Mouse (Mus musculus) limb, embryonic 15.5 days (tissue): ENCODE data around the gene Myl6b. TPM values are rescaled to one million over a fixed set of nuclear protein-coding genes. Genes with fewer than 3 reads are reported as not detected.

Experiments
- ATAC-seq: fragments of 200-750 bp; cut with Nextera tagmentation; 2 replicates; pipeline ENCODE4 v1.8.0; 2017; ENCODE audit warnings: low read depth, moderate TSS enrichment; ENCODE audit not compliant: insufficient number of reproducible peaks, low FRiP score, low TSS enrichment
- H3K27ac ChIP-seq: fragments of 300-500 bp; sonication (generic); 2 replicates; pipeline ENCODE4 v1.5.1; 2015; ENCODE audit warnings: moderate library complexity, mild to moderate bottlenecking, inconsistent platforms
- H3K27me3 ChIP-seq: fragments of 300-500 bp; sonication (generic); 2 replicates; pipeline ENCODE4 v1.6.1; 2015; ENCODE audit warnings: inconsistent platforms
- H3K36me3 ChIP-seq: fragments of 300-500 bp; sonication (generic); 2 replicates; pipeline ENCODE4 v1.6.1; 2015; ENCODE audit warnings: inconsistent platforms
- H3K4me1 ChIP-seq: fragments of 300-500 bp; sonication (generic); 2 replicates; pipeline ENCODE4 v1.6.1; 2015; ENCODE audit warnings: inconsistent platforms
- H3K4me2 ChIP-seq: fragments of 300-500 bp; sonication (generic); 2 replicates; pipeline ENCODE4 v1.6.1; 2015; ENCODE audit warnings: mild to moderate bottlenecking, inconsistent platforms
- H3K4me3 ChIP-seq: fragments of 300-500 bp; sonication (generic); 2 replicates; pipeline ENCODE4 v1.5.1; 2015; ENCODE audit warnings: mild to moderate bottlenecking, inconsistent platforms
- H3K9ac ChIP-seq: fragments of 300-500 bp; sonication (generic); 2 replicates; pipeline ENCODE4 v1.6.1; 2015; ENCODE audit warnings: inconsistent platforms
- H3K9me3 ChIP-seq: fragments of 300-500 bp; sonication (generic); 2 replicates; pipeline ENCODE4 v1.6.1; 2016; ENCODE audit warnings: inconsistent platforms
- WGBS: fragments of 180-500 bp; shearing (Covaris S2); methylation state at CpG from one replicate; pipeline ENCODE4 v1.1.7; 2015; 5-methylcytosine and 5-hydroxymethylcytosine counted together
- polyA plus RNA-seq: library from polyadenylated mRNA; unstranded; fragments of >200 nt; fragmentation: Nextera tagmentation; extraction: Ambion mirVana; gene quantifications from 2 replicates; pipeline ENCODE4 v1.2.1, GENCODE M21; 2015

Myl6b gene
- polyA plus RNA-seq, 1 experiment from 2014 or later: 4.7 TPM

DNA sequence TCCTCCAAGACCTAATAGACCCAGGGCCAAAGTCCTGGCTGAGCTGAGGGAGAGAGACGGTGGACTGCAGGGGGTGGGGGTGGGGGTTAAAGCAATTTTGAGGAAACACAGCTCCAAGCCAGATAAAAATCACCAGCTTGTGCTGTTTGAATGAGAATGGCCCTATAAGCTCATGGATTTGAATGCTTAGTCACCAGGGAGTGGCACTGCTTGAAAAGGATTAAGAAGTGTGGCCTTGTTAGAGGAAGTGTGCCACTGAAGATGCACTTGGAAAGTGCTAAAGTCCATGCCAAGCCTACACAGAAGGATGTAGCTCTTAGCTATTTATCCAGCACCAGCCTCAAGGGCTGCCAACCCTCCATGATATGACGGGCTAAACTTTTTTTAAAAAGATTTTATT lies 36.7 kb upstream of the Myl6b start:
- WGBS: 83% methylated on average over 2 of the region's 2 CpGs
- no peak overlapping the region for H3K4me3 ChIP-seq
- H3K9me3 ChIP-seq: no peaks in the 10 kb centered on the region
- no peak overlapping the region for H3K27ac ChIP-seq
- no peaks in the 10 kb centered on the region for H3K27me3 ChIP-seq
- no peak overlapping the region for H3K4me2 ChIP-seq
- peaks cover 7% of the 10 kb centered on the region; the same call in 1 of the 2 replicates for H3K4me1 ChIP-seq
- ATAC-seq: no peak
- H3K9ac ChIP-seq: no peak overlapping the region
- H3K36me3 ChIP-seq: no peaks in the 10 kb centered on the region

DNA sequence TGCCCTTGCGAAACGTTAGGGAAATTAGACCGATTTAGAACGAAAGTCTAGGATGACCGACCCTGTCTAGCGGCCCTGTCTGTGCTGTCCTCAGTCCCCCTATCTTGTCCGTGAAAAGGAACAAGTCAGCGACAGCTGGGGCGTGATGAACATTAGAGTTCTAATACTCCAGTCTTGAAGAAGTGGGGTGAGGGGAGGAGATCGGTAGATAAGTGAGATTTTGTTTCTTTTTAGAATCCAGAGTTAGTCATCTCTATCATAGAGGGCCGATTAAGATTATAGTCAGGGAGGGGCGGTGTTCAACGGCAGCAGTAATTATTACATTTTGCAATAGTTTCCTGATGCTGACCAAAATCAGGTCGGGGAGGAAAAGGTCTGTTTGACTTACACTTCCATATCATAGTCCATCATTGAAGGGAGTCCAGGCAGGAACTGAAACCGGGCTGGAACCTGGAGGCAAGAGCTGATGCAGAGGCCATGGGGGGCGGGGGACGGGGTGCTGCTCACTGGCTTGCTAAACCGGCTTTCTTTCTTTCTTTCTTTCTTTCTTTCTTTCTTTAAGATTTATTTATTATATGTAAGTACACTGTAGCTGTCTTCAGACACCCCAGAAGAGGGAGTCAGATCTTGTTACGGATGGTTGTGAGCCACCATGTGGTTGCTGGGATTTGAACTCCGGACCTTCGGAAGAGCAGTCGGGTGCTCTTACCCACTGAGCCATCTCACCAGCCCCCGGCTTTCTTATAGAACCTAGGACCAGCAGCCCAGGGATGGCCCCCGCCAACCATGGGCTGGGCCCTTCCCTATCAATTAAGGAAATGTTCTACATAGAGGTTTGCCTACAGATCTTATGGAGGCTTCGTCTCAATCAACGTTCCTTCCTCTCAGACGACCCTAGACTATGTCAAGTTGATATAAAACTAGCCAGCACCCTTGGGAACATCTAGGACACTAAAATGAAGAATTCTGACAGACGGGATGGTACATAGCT lies 28.2 kb upstream of the Myl6b start:
- ATAC-seq: no peak
- H3K4me1 ChIP-seq: peaks cover 20% of the 10 kb centered on the region
- 31% methylated on average over 28 of the region's 28 CpGs for WGBS
- H3K9ac ChIP-seq: peak overlapping the region; percentile 23; the same call in 1 of the 2 replicates
- H3K27me3 ChIP-seq: no peaks in the 10 kb centered on the region
- peak overlapping the region; percentile 92 for H3K4me2 ChIP-seq
- peak overlapping the region; percentile 91 for H3K27ac ChIP-seq
- peaks cover 10% of the 10 kb centered on the region for H3K36me3 ChIP-seq
- H3K9me3 ChIP-seq: no peaks in the 10 kb centered on the region
- H3K4me3 ChIP-seq: peak overlapping the region; percentile 95

DNA sequence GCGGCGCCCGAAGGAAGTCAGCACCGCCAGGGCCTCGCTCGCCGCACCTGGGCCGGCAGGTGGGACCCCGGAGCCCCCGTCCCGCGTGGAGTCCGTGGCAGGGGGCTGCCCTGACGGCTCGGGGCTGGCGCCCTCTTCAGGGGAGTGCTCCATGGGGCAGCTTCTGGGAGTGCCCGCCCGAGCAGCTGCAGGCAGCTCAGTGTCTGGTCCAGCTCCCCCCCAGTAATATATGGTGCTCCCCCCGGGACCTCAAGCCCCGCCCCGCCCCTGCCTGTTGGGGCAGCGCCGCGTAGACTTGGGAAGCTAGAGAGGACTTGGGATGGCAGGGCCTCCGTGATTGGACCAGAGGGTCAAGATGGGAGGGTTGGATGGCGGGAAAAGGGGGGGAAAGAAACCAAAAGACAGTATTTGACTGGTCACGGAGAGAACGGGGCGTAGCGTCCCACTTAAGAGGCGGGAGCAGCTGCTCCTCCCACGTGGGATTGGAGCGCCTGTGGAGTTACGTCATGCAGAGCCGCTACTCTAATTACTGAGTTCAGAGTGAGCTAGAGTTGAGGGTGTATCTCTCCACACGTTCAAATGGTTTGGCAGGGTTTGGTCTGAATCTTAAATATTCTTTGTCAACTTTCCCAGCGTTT lies 27.3 kb upstream of the Myl6b start, which contains the start of gene Esyt1:
Gene Esyt1, minus strand, starts transcription at position 201 of the 638 bp plus-strand sequence.
- Histone ChIP-seq H3K9ac (peak within 1 kb of the TSS; percentile 83), H3K4me3 (peak within 1 kb of the TSS; percentile 95), H3K27me3 (no peaks in the 10 kb centered on the region), H3K4me1 (peaks cover 20% of the 10 kb centered on the region), H3K36me3 (peaks cover 18% of the 10 kb centered on the region), H3K4me2 (peak within 1 kb of the TSS; percentile 92), H3K27ac (peak within 1 kb of the TSS; percentile 91), H3K9me3 (no peaks in the 10 kb centered on the region)
- WGBS: under 1% methylated on average over 37 of the region's 37 CpGs
- peak; percentile 99 for ATAC-seq

DNA sequence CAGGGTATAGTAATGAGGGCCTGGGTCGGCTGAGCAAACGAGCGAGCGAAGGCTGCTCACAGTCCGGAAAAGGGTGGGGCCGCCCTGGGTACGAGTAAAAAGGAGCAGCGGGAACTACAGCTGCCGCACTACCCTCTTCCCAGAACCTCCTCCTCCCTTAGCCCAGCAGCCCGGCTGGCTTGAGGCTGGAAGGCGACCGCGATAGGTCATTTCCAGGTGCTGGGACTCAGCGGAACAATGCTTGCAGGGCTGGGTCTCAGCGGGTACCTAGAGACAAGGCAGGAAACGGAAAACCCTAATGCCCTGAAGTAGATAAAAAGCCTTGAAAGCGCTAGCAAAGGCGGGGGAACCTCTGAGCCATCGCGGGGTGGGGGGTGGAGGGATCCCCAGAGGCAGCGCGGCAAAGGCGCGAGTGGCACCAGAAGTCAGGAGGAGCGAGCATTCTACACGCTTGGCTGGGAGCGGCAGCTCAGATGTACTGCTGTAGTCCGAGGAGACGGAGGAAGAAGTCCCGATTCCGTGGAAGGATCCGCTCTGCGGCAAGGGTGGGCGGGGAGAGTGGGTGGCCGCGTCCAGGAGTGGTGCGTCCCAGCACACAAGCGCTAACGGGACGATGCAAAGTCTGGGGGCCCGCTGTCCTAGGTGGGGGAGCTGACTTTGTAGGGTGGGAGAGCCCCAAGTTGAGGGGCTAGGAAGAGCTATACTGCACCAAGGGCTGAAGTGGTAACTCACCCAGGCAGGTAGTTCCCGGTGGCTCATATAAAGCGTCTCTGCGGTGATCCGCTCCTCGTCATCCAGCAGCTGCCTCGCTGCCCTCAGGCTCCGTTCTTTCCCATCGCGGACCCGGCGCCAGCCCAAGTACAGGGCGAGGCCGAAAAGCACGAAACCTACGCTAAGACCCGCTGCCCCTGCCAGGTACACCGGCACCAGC lies 26.5 kb upstream of the Myl6b start:
- Histone ChIP-seq H3K9ac (peak overlapping the region; percentile 83), H3K27me3 (no peaks in the 10 kb centered on the region), H3K4me3 (peak overlapping the region; percentile 95), H3K4me1 (peaks cover 20% of the 10 kb centered on the region), H3K27ac (peak overlapping the region; percentile 91), H3K4me2 (peak overlapping the region; percentile 92), H3K36me3 (peaks cover 26% of the 10 kb centered on the region), H3K9me3 (no peaks in the 10 kb centered on the region)
- peak; percentile 2; the same call in 1 of the 2 replicates for ATAC-seq
- WGBS: under 1% methylated on average over 58 of the region's 58 CpGs

DNA sequence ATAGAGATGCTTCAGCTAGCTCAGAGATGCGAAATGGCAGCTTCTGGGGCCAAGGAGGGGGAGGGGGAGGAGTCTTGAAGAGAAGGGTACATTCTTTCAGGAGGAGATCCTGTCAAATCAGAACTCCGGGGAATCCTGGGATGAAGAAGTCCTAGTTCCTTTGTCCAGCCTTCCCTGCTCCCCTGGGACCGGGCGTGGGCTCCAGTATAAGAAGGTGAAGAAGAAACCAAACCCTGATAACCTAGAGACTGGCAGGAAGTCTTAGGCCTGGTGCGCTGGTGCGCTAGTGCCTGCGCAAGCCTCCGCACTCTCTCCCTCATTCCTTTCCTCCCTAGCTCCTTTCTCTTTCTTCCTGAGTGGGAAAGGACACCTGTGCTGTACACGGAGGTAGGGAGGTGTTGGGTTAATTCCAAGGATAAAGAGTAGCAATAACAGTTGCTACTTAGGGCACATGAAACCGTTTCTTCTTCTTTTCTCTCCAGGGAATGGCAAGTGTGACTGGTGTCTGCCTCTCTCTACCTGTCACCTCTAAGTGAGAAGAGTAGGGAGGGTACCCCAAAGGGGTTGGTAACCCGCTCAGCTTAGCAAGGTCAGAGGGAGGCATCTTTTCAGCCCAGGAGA lies 25.7 kb upstream of the Myl6b start:
- peaks cover 20% of the 10 kb centered on the region for H3K4me1 ChIP-seq
- no peak for ATAC-seq
- H3K36me3 ChIP-seq: peaks cover 32% of the 10 kb centered on the region
- peak overlapping the region; percentile 95 for H3K4me3 ChIP-seq
- no peaks in the 10 kb centered on the region for H3K9me3 ChIP-seq
- H3K27ac ChIP-seq: no peak overlapping the region
- 12% methylated on average over 11 of the region's 11 CpGs for WGBS
- no peaks in the 10 kb centered on the region for H3K27me3 ChIP-seq
- peak overlapping the region; percentile 92 for H3K4me2 ChIP-seq
- peak overlapping the region; percentile 83; the same call in 1 of the 2 replicates for H3K9ac ChIP-seq

DNA sequence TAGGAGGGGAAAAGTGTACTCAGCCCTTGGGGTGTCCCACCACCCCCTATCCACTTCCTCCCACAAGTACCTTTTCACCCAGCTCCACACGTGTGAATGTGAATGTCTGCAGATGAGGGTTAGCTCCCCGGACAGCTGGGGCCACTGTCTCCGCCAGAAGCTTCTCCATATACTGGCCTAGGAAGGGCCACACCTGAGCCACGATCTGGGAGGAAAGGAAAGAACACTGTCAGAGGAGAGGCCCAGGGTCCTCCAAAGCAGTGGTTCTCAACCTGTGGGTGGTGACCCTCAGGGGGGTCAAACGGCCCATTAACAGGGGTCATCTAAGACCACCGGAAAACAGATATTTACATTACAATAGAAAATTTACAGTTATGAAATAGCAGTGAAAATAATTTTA lies 23.9 kb upstream of the Myl6b start:
- Histone ChIP-seq H3K9me3 (no peaks in the 10 kb centered on the region), H3K27me3 (peaks cover 8% of the 10 kb centered on the region; the same call in 1 of the 2 replicates), H3K4me3 (no peak overlapping the region), H3K4me1 (peaks cover 20% of the 10 kb centered on the region), H3K9ac (no peak overlapping the region), H3K36me3 (peaks cover 48% of the 10 kb centered on the region), H3K4me2 (no peak overlapping the region), H3K27ac (no peak overlapping the region)
- no peak for ATAC-seq
- WGBS: 72% methylated on average over 6 of the region's 6 CpGs

DNA sequence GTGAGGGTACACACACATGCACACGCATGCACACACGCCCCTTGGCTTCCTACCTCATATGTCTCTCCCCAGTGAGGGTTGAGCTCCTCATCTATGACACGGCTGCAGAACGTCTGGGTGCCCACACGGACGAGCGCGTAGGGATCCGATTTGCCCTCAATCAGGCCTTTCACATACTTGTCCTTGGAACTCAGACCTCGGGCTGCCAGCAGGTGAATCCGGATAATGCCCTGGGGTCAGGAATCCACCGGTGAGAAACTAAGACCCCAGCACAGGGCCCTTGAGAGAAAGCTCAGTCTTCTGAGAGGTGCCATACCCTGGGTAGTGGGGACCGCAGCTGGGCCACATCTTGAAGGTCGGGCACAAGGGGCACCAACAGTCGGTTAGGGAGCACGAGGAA lies 22.1 kb upstream of the Myl6b start:
- Histone ChIP-seq H3K27me3 (peaks cover 16% of the 10 kb centered on the region; the same call in 1 of the 2 replicates), H3K4me1 (peaks cover 15% of the 10 kb centered on the region), H3K9me3 (no peaks in the 10 kb centered on the region), H3K4me2 (no peak overlapping the region), H3K4me3 (no peak overlapping the region), H3K9ac (no peak overlapping the region), H3K36me3 (peaks cover 66% of the 10 kb centered on the region), H3K27ac (no peak overlapping the region)
- 82% methylated on average over 16 of the region's 16 CpGs for WGBS
- no peak for ATAC-seq

DNA sequence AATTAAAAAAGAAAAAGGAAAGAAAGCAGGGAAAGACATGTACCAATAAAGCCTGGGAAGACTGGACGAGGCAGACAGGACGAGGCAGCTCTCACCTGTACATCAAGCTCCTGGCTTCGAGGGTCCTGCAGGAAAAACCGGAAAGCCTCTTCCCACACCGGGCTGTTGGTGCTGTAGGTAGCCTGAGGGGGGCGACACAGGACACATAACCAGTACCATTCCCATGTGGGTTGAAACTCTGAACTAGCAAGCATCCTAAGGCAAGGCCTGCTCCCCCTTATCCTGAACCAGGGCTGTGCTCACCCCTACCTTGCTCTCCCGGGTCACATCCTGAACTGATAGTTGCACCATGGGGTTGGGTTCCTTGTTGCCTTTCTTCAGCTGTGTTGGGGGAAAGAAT lies 20.3 kb upstream of the Myl6b start:
- H3K4me2 ChIP-seq: no peak overlapping the region
- H3K27me3 ChIP-seq: peaks cover 16% of the 10 kb centered on the region; the same call in 1 of the 2 replicates
- no peaks in the 10 kb centered on the region for H3K9me3 ChIP-seq
- no peak overlapping the region for H3K4me3 ChIP-seq
- ATAC-seq: no peak
- peaks cover 75% of the 10 kb centered on the region for H3K36me3 ChIP-seq
- WGBS: 72% methylated on average over 7 of the region's 7 CpGs
- no peak overlapping the region for H3K27ac ChIP-seq
- H3K9ac ChIP-seq: no peak overlapping the region
- peaks cover 3% of the 10 kb centered on the region; the same call in 1 of the 2 replicates for H3K4me1 ChIP-seq

DNA sequence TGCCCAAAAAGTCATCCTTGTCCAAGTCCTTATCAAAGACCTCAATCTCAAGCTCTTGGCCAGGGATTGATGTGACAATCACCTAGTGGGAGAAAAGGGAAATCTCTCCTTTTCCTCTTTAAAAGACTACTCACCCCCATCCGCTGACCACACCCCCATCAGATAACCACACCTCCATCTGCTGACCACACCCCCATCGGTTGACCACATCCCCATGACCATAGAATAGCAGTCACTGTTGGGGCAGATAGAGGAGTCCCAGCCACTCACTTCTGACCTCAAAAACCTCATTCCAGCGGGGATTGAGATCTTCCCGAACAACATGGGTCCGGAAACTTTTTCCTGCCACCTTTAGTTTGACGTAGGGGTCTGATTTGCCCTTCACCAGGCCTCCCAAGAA lies 18.2 kb upstream of the Myl6b start:
- Histone ChIP-seq H3K4me1 (no peaks in the 10 kb centered on the region), H3K9me3 (no peaks in the 10 kb centered on the region), H3K9ac (no peak overlapping the region), H3K4me2 (no peak overlapping the region), H3K27ac (no peak overlapping the region), H3K4me3 (no peak overlapping the region), H3K27me3 (peaks cover 16% of the 10 kb centered on the region; the same call in 1 of the 2 replicates), H3K36me3 (peaks cover 78% of the 10 kb centered on the region)
- WGBS: 30% methylated on average over 6 of the region's 6 CpGs
- ATAC-seq: no peak

DNA sequence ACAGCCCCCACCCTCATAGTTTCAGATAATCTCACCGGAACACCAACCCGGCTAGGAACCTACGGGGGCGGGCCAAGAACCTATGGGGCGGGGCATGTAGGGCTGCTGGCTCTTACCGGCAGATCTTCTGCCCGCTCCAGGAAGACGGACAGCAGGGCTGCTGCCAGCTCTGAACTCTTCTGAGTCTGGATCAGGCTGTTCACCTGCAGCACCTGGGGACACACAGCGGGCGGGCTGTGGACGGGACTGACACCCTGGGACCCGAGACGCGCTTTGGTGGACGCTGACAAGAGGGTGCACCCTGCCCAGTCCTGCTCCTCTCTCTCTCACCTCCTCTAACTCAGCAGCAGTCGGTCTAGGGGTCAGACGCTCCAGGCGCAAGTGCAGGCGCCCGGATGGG lies 17.5 kb upstream of the Myl6b start:
- WGBS: 33% methylated on average over 20 of the region's 20 CpGs
- H3K36me3 ChIP-seq: peaks cover 79% of the 10 kb centered on the region
- H3K27ac ChIP-seq: no peak overlapping the region
- ATAC-seq: no peak
- H3K9me3 ChIP-seq: no peaks in the 10 kb centered on the region
- H3K4me1 ChIP-seq: no peaks in the 10 kb centered on the region
- no peak overlapping the region for H3K9ac ChIP-seq
- H3K4me3 ChIP-seq: no peak overlapping the region
- peak overlapping the region; percentile 13; the same call in 1 of the 2 replicates for H3K4me2 ChIP-seq
- peaks cover 16% of the 10 kb centered on the region; the same call in 1 of the 2 replicates for H3K27me3 ChIP-seq

DNA sequence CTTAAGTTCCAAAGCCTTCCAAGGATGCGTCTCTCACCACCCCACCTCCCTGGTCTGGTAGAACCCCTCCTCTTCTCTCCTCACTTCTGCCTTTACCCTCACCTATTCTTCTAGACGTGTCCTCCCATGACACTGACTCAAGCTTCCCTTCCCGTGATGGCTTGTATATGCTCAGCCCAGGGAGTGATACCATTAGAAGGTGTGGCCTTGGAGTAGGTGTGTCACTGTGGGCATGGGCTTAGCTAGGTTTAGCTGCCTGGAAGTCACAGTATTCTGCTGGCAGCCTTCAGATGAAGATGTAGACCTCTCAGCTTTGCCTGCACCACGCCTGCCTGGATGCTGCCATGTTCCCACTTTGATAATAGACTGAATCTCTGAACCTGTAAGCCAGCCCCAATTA lies 16.6 kb upstream of the Myl6b start:
- whole genome bisulfite sequencing: 81% methylated on average over 4 of the region's 4 CpGs
- ATAC-seq: no peak
- H3K27me3 ChIP-seq: peaks cover 16% of the 10 kb centered on the region; the same call in 1 of the 2 replicates
- no peak overlapping the region for H3K27ac ChIP-seq
- no peak overlapping the region for H3K4me3 ChIP-seq
- H3K4me1 ChIP-seq: no peaks in the 10 kb centered on the region
- no peak overlapping the region for H3K9ac ChIP-seq
- H3K4me2 ChIP-seq: no peak overlapping the region
- no peaks in the 10 kb centered on the region for H3K9me3 ChIP-seq
- peaks cover 77% of the 10 kb centered on the region for H3K36me3 ChIP-seq
